Mouse (Mus musculus) lung, embryonic 15.5 days (tissue): ENCODE data around the gene Adamts17. TPM values are rescaled to one million over a fixed set of nuclear protein-coding genes. Genes with fewer than 3 reads are reported as not detected.

Experiments used
- ATAC-seq: fragments of 200-750 bp; cut with Nextera tagmentation; 2 replicates; pipeline ENCODE4 v1.8.0; 2017; ENCODE audit warnings: moderate number of reproducible peaks, borderline replicate concordance; ENCODE audit not compliant: low FRiP score, low TSS enrichment; ENCODE audit errors: extremely low read depth
- H3K27ac ChIP-seq: fragments of 300-500 bp; sonication (generic); 2 replicates; pipeline ENCODE4 v1.5.1; 2015; ENCODE audit warnings: moderate library complexity, mild to moderate bottlenecking, inconsistent platforms
- H3K27me3 ChIP-seq: fragments of 300-500 bp; sonication (generic); 2 replicates; pipeline ENCODE4 v1.6.1; 2015; ENCODE audit warnings: inconsistent platforms
- H3K36me3 ChIP-seq: fragments of 300-500 bp; sonication (generic); 2 replicates; pipeline ENCODE4 v1.6.1; 2015; ENCODE audit warnings: inconsistent platforms
- H3K4me1 ChIP-seq: fragments of 300-500 bp; sonication (generic); 2 replicates; pipeline ENCODE4 v1.6.1; 2015; ENCODE audit warnings: inconsistent platforms
- H3K4me2 ChIP-seq: fragments of 300-500 bp; sonication (generic); 2 replicates; pipeline ENCODE4 v1.6.1; 2015; ENCODE audit warnings: inconsistent platforms, mild to moderate bottlenecking, moderate library complexity
- H3K4me3 ChIP-seq: fragments of 300-500 bp; sonication (generic); 2 replicates; pipeline ENCODE4 v1.5.1; 2015; ENCODE audit warnings: mild to moderate bottlenecking, inconsistent platforms
- H3K9ac ChIP-seq: fragments of 300-500 bp; sonication (generic); 2 replicates; pipeline ENCODE4 v1.6.1; 2015; ENCODE audit warnings: inconsistent platforms
- H3K9me3 ChIP-seq: fragments of 300-500 bp; sonication (generic); 2 replicates; pipeline ENCODE4 v1.6.1; 2016; ENCODE audit warnings: inconsistent platforms
- WGBS: fragments of 180-500 bp; shearing (Covaris S2); methylation state at CpG from one replicate; pipeline ENCODE4 v1.1.7; 2015; 5-methylcytosine and 5-hydroxymethylcytosine counted together
- polyA plus RNA-seq: library from polyadenylated mRNA; unstranded; fragments of >200 nt; fragmentation: Nextera tagmentation; extraction: Ambion mirVana; gene quantifications from 2 replicates; pipeline ENCODE4 v1.2.1, GENCODE M21; 2015

Adamts17 gene
- polyA plus RNA-seq, 1 experiment from 2014 or later = 13.2 TPM

DNA sequence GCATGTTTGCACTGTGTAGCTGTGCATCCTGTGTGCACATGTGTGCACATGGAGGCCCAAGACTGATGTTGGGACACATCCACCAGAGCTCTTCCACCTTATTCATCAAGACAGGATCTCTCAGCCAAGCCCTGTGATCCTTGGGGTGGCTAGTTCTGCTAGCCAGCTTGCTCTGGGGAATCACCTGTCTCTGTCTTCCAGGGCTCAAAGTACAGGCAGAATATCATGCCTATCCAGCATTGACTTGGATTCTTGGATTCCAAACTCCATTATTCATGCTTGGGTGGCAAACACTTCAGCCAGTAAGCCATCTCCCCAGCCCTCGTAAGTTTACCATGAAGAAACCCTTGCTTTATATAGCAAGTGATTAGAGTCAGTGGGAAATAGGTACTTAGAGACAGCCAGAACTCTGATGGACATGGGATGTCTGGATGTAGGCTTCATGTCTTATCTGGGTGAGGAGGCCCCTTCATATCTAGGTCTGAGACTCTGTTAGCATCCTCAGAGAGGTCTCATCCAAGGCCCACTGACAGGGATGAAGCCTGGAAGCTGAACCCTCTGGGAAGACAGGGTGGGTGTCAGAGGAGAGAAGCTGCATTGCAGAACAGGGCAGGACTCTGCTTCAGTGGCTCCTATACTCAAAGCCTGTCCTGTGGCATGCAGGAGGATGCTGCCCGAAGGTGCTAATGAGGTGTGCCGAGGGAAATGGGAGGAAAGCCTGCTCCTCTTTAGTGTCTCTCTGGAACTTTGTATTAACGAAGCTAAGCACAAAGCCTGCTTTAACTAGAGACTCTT lies 198.4 kb downstream of the Adamts17 start:
- Histone ChIP-seq H3K4me1 (peaks cover 21% of the 10 kb centered on the region), H3K4me2 (no peak overlapping the region), H3K27me3 (no peaks in the 10 kb centered on the region), H3K27ac (no peak overlapping the region), H3K9me3 (no peaks in the 10 kb centered on the region), H3K9ac (no peak overlapping the region), H3K36me3 (no peaks in the 10 kb centered on the region), H3K4me3 (no peak overlapping the region)
- no peak for ATAC-seq
- WGBS = 61% methylated on average over 4 of the region's 4 CpGs

DNA sequence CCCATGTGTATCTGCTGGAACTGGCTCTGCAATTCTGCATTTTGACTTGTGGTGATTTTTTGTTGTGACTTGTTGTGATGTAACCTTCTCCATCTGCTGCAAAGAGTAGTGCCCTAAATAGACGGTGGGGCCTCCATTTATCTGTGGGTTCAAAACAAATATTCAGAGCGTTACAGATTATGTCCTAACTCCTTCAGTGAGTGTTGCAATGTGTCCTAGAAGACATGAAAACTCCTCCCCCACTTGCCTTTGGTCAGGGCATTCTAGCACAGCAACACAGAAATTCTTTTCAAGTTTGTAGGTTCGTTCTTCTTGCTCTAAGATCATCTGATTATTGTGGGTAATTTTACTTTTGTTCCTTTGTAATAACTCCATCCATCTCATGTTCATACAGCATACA lies 199.6 kb downstream of the Adamts17 start:
- ATAC-seq = peak; percentile 36; the same call in 1 of the 2 replicates
- Histone ChIP-seq H3K4me3 (no peak overlapping the region), H3K4me2 (no peak overlapping the region), H3K27ac (peak overlapping the region; percentile 37), H3K36me3 (no peaks in the 10 kb centered on the region), H3K9me3 (no peaks in the 10 kb centered on the region), H3K4me1 (peaks cover 16% of the 10 kb centered on the region), H3K27me3 (no peaks in the 10 kb centered on the region), H3K9ac (no peak overlapping the region)
- 25% methylated on average over 3 of the region's 3 CpGs for WGBS

DNA sequence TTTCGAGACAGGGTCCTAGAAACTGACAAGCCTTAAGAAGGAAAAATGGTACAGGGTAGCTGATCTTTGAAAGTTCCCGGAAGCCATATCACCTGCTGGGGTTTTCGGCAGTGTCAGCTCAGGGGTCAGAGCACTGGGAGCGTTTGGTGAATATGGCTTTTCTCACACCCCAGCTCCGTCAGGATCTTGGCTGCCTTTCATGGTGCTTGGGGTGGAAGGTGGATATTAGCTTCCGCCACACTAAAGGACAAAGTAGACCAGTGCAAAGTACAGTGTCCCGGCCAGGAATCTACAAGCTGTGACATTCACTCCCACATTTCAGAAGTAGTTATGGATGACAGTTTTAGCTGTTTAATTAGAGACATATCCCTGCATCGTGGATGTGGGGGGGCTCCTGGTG lies 200.3 kb downstream of the Adamts17 start:
- H3K9me3 ChIP-seq = no peaks in the 10 kb centered on the region
- 0 out of 2 replicates have a peak overlapping the region, but pooled peaks have one; percentile 37 for H3K27ac ChIP-seq
- no peak overlapping the region for H3K4me2 ChIP-seq
- 36% methylated on average over 8 of the region's 8 CpGs for WGBS
- H3K4me3 ChIP-seq = no peak overlapping the region
- H3K27me3 ChIP-seq = no peaks in the 10 kb centered on the region
- no peak overlapping the region for H3K9ac ChIP-seq
- H3K4me1 ChIP-seq = peaks cover 18% of the 10 kb centered on the region
- no peak for ATAC-seq
- no peaks in the 10 kb centered on the region for H3K36me3 ChIP-seq

DNA sequence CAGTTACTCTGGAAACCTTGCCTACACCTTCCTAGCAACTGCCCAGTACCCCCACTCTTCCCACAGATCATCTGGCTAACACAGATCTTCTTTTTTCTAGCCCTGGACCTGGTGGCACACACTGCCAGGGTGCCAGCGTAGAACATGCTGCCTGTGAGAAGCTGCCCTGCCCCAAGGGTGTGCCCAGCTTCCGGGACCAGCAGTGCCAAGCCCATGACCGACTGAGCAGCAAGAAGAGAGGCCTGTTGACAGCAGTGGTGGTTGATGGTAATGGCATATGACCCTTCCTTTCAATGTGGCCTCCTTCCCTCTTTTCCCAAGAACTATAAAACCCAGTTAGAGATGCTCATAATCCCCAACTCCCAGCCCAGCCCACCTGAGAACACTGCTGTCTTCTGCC lies 202.2 kb downstream of the Adamts17 start:
- 70% methylated on average over 3 of the region's 3 CpGs for WGBS
- Histone ChIP-seq H3K36me3 (no peaks in the 10 kb centered on the region), H3K4me2 (no peak overlapping the region), H3K27me3 (no peaks in the 10 kb centered on the region), H3K27ac (no peak overlapping the region), H3K9ac (no peak overlapping the region), H3K4me1 (peaks cover 16% of the 10 kb centered on the region), H3K4me3 (no peak overlapping the region), H3K9me3 (no peaks in the 10 kb centered on the region)
- no peak for ATAC-seq

DNA sequence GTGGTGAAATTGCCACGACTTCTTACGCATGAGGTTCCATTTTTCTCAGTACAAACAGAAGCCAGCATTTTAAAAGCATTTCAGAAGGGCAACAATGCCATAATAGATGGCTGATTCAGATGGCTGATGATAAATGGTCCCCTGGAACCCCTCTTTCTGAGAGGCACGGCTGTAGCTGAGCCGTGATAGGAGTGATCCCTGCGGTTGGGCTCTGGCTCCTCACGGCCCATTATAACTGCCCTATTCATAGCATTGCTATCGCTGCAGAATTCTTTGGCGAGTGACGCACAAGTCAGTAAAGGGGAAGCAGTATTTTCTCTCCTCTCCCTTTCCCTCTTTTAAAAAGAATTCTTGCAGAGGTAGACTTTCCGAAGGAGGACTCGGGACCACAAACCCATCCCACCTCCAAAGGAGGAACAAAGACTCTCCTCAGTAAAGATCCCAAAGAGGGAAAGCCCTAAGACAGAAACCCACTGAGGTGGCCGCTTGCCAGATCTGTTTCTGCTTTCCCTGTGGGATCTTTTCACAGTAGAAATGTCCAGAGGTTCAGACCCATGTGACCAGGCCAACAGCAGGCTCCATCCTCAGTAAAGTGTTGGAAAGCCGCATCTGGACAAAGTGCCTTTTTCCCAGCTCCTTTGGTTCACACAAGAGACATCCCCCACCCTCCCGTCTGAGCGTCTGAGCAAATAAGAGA lies 204.7 kb downstream of the Adamts17 start:
- no peak overlapping the region for H3K4me2 ChIP-seq
- ATAC-seq = peak; percentile 61; the same call in 1 of the 2 replicates
- H3K9ac ChIP-seq = no peak overlapping the region
- H3K36me3 ChIP-seq = no peaks in the 10 kb centered on the region
- H3K27me3 ChIP-seq = no peaks in the 10 kb centered on the region
- 68% methylated on average over 15 of the region's 15 CpGs for WGBS
- peaks cover 16% of the 10 kb centered on the region for H3K4me1 ChIP-seq
- no peak overlapping the region for H3K4me3 ChIP-seq
- H3K9me3 ChIP-seq = no peaks in the 10 kb centered on the region
- H3K27ac ChIP-seq = peak overlapping the region; percentile 66

DNA sequence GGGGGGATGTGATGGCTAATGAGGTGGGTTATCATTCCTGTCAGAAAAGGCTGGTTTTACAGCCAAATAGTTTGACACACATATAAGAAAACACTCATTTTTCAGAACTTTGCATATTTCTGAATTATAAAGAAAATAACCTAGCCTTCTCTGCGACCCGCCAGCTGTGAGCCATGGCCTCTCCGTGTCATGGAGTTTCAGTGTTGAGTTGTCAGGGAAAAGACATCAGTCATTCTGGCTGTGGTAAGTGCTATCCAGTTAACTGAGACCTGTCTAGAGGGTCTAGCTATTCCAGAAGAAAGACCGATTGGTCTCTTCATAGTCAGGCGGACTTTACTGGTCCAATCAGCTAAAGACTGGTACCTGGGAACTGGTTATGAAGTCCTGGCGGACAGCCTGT lies 205.7 kb downstream of the Adamts17 start:
- Histone ChIP-seq H3K27me3 (no peaks in the 10 kb centered on the region), H3K4me2 (no peak overlapping the region), H3K9ac (no peak overlapping the region), H3K27ac (peak overlapping the region; percentile 66), H3K9me3 (no peaks in the 10 kb centered on the region), H3K4me3 (no peak overlapping the region), H3K4me1 (peaks cover 11% of the 10 kb centered on the region; the same call in 1 of the 2 replicates), H3K36me3 (no peaks in the 10 kb centered on the region)
- peak; percentile 31; the same call in 1 of the 2 replicates for ATAC-seq
- 64% methylated on average over 6 of the region's 6 CpGs for WGBS

DNA sequence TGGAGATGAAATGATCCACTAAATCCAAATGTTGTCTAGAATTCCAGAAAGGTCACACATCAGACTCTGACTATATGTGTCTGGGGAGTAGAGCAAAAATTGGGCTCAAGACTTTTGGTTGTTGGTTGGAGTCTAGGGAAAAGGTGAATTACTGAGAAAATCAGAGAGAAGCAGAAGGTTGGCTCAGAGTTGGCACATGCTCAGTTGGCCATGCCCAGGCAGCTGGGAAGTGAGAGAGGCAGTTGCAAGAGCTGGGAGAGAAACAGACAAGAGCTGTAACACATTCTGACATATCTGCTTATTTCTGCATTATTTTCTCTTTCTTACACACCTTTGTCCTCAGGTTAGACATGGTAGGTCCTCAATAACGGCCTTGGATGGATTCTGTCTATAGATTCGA lies 209.7 kb downstream of the Adamts17 start:
- no peak overlapping the region for H3K4me2 ChIP-seq
- H3K9me3 ChIP-seq = no peaks in the 10 kb centered on the region
- H3K36me3 ChIP-seq = no peaks in the 10 kb centered on the region
- H3K4me1 ChIP-seq = peaks cover 21% of the 10 kb centered on the region; the same call in 1 of the 2 replicates
- ATAC-seq = no peak
- H3K27ac ChIP-seq = no peak overlapping the region
- no peak overlapping the region for H3K4me3 ChIP-seq
- H3K9ac ChIP-seq = no peak overlapping the region
- WGBS = 83% methylated on average over 2 of the region's 2 CpGs
- no peaks in the 10 kb centered on the region for H3K27me3 ChIP-seq

DNA sequence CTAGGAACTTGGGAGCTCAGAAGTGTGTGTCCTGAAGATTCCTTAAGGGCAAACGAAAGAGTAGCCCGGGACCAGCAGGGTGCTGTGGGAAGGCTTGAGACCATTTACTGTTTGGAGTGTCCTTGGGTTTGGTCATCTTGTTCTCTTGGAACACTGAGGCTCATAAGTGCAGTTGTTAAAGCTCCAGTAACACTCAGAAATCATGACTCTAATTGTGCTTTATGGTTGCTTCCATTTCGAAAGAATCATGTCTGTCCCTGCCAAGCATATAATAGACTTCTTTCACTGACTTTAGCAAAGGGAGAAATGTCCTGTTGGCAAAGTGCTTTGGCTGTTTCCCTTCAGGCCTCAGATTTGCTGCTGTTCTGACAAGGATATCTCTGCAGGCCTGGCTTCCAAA lies 210.9 kb downstream of the Adamts17 start:
- 72% methylated on average over 3 of the region's 3 CpGs for WGBS
- Histone ChIP-seq H3K9me3 (no peaks in the 10 kb centered on the region), H3K4me1 (peaks cover 13% of the 10 kb centered on the region; the same call in 1 of the 2 replicates), H3K36me3 (no peaks in the 10 kb centered on the region), H3K4me2 (no peak overlapping the region), H3K9ac (no peak overlapping the region), H3K4me3 (no peak overlapping the region), H3K27me3 (no peaks in the 10 kb centered on the region), H3K27ac (peak overlapping the region; percentile 64)
- ATAC-seq = peak; percentile 47; the same call in 1 of the 2 replicates

DNA sequence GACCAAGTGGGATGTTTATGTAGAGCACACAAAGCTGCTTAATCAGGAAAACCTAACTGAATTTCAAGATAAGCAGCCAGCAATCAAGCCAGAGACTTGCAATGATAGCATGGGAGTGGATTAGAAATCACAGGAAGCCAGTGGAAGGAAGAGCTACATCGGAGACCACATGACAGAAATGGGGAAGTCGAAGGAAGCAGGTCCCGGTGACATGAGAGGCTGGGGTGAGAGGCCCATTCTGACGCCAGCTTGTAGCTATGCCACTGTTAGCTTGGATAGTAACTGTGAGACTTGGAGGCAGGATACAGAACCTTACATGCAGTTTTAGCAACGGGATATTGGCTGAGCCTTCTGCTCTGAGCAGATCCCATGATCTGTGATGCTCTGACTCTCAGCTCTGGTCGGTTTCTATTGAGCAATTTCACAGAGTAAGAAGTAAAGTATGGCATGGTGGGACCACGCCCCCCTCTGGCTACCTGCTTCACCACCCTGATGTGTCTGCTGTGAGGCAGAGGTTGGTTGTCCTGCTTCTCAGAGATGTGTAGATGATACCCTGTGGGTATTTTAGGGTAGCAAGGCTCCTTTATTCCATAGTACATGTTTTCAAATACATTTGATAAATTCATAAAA lies 211.7 kb downstream of the Adamts17 start:
- H3K4me1 ChIP-seq = peaks cover 9% of the 10 kb centered on the region; the same call in 1 of the 2 replicates
- no peaks in the 10 kb centered on the region for H3K27me3 ChIP-seq
- H3K9me3 ChIP-seq = no peaks in the 10 kb centered on the region
- no peak overlapping the region for H3K4me2 ChIP-seq
- WGBS = 67% methylated on average over 7 of the region's 7 CpGs
- H3K27ac ChIP-seq = peak overlapping the region; percentile 64
- H3K9ac ChIP-seq = no peak overlapping the region
- H3K36me3 ChIP-seq = no peaks in the 10 kb centered on the region
- no peak overlapping the region for H3K4me3 ChIP-seq
- no peak for ATAC-seq

DNA sequence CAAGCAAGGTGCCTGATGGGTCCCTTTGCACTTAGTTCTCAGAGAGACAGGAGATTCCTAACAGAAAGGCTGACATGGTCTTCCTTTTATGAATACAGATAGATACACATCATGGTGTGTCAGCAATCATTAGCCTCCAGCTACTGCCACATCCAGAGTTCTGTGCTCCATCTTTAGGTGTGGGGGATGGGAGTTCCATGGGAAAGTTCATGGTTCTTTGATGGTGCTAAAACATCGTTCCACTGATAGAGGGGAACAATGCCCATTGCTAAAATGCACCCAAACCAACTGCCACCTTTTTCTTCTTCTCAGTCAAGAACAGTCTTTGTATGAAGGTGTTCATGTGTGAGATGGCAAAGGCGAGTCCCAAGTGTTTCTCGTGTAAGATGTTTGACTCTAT lies 215.3 kb downstream of the Adamts17 start:
- no peak overlapping the region for H3K9ac ChIP-seq
- H3K36me3 ChIP-seq = no peaks in the 10 kb centered on the region
- no peaks in the 10 kb centered on the region for H3K9me3 ChIP-seq
- H3K27me3 ChIP-seq = no peaks in the 10 kb centered on the region
- H3K27ac ChIP-seq = no peak overlapping the region
- H3K4me2 ChIP-seq = no peak overlapping the region
- no peak for ATAC-seq
- peaks cover 9% of the 10 kb centered on the region; the same call in 1 of the 2 replicates for H3K4me1 ChIP-seq
- 92% methylated on average over 3 of the region's 3 CpGs for WGBS
- H3K4me3 ChIP-seq = no peak overlapping the region

DNA sequence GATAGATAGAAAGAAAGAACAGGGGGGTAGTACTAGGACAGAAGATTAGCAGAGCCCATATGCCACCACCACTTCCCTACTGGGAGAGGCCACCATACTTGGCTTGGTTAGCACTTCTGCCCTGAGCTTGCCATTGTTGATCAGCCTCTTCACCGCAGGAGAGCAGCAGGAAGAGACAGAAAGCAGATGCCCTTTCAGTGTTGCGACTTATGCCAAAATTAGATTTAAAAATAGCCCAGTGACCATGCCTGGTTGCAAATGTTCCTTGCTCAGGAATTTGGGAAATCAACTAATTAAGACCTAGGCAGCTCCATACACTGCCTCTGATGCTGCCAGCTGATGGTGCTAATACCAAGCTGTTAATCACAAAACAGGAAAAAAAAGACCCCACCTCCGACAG lies 216.0 kb downstream of the Adamts17 start:
- Histone ChIP-seq H3K9me3 (no peaks in the 10 kb centered on the region), H3K4me2 (no peak overlapping the region), H3K4me3 (no peak overlapping the region), H3K9ac (no peak overlapping the region), H3K36me3 (no peaks in the 10 kb centered on the region), H3K4me1 (peaks cover 9% of the 10 kb centered on the region; the same call in 1 of the 2 replicates), H3K27ac (no peak overlapping the region), H3K27me3 (no peaks in the 10 kb centered on the region)
- WGBS = 66% methylated on average over 3 of the region's 3 CpGs
- no peak for ATAC-seq

DNA sequence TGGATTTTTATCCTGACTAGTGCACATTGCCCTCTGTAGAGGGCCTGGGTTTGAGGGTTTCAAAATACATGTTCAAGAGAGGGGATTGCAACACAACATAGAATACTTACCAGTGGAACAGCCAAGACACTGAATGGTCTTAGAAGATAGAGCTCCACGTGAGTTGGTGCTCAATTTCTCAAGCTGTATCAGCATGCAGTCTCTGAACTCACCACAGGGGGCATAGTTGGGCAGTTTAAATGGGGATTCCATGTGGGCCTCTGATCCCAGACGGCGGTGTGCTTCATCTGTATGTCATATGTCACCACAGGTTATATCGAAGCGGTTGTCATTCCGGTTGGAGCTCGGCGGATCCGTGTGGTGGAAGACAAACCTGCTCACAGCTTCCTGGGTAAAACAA lies 222.2 kb downstream of the Adamts17 start:
- Histone ChIP-seq H3K4me2 (no peak overlapping the region), H3K27me3 (no peaks in the 10 kb centered on the region), H3K36me3 (no peaks in the 10 kb centered on the region), H3K9me3 (no peaks in the 10 kb centered on the region), H3K9ac (no peak overlapping the region), H3K4me1 (peaks cover 9% of the 10 kb centered on the region), H3K27ac (no peak overlapping the region), H3K4me3 (no peak overlapping the region)
- 76% methylated on average over 9 of the region's 9 CpGs for WGBS
- ATAC-seq = no peak
